Comparison of ENCODE assay signal across 8 mouse cellular contexts in the genomic region with DNA sequence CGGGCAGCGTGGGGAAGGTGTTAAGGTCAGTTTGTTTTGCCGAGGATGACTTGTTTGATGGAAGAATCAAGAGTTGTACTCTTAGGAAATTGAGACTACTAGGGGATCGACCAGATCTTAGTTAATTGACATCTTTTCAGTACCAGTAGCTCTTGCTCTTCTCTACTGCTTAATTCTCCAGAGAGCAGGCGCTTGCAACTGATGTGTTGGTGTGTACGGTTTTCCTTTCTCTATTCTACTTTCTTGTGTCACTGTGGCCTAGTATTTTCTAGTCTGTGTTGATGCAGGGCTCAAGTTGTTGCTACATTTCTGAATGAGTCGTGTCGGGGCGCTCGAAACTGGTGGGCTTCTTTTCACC. TPM values are rescaled to one million over a fixed set of nuclear protein-coding genes. Genes with fewer than 3 reads are reported as not detected.
DNase-seq lines count a peak whose midpoint lies in the region; ATAC-seq and TF ChIP-seq lines count a peak whose summit lies in the region.

No protein-coding gene starts in this region.

- H3K27ac ChIP-seq in bone marrow, adult 2 months (ENCODE audit: control insufficient read depth, insufficient read depth, low read depth, low read length, poor library complexity), result peak overlapping the region; percentile 87
- peak overlapping the region; percentile 98 for H3K27ac ChIP-seq in hindbrain, embryonic 13.5 days
- peak overlapping the region; percentile 97 for H3K27ac ChIP-seq in midbrain, embryonic 14.5 days (replicated peaks; ENCODE audit: low read depth, low read length)

- no peak for TF ChIP-seq CTCF in bone marrow, adult 2 months (IDR thresholded peaks at IDR 0.05; ENCODE audit: control insufficient read depth, insufficient read depth, low read length)

- H3K9me3 ChIP-seq in hindbrain, embryonic 13.5 days, result no peaks in the 10 kb centered on the region
- H3K9me3 ChIP-seq in midbrain, embryonic 14.5 days (ENCODE audit: control insufficient read depth, low read length), result no peaks in the 10 kb centered on the region

- no peaks in the 10 kb centered on the region for H3K27me3 ChIP-seq in hindbrain, embryonic 13.5 days
- no peaks in the 10 kb centered on the region for H3K27me3 ChIP-seq in midbrain, embryonic 14.5 days (ENCODE audit: control insufficient read depth, insufficient read depth, low read length)

- peaks cover 4% of the 10 kb centered on the region for H3K4me1 ChIP-seq in bone marrow, adult 2 months (ENCODE audit: control insufficient read depth, insufficient read depth, low read length)
- H3K4me1 ChIP-seq in hindbrain, embryonic 13.5 days (replicated peaks), result peaks cover 26% of the 10 kb centered on the region
- peaks cover 20% of the 10 kb centered on the region; the same call in 1 of the 2 replicates for H3K4me1 ChIP-seq in midbrain, embryonic 14.5 days (ENCODE audit: control insufficient read depth, insufficient read depth, low read length)

- no peak for TF ChIP-seq POLR2A in bone marrow, adult 2 months (IDR thresholded peaks at IDR 0.05; ENCODE audit: borderline replicate concordance, control insufficient read depth, low read depth, low read length)

- WGBS in bone marrow, adult 2 months, result 14% methylated on average over 10 of the region's 10 CpGs
- 4% methylated on average over 10 of the region's 10 CpGs for WGBS in hindbrain, embryonic 13.5 days
- WGBS in midbrain, embryonic 14.5 days, result 5% methylated on average over 10 of the region's 10 CpGs

- ATAC-seq in hindbrain, embryonic 13.5 days (ENCODE audit: low FRiP score), result no peak
- no peak for ATAC-seq in midbrain, embryonic 14.5 days (ENCODE audit: low FRiP score, low TSS enrichment)

- peak overlapping the region; percentile 71 for H3K4me2 ChIP-seq in hindbrain, embryonic 13.5 days
- peak overlapping the region; percentile 69 for H3K4me2 ChIP-seq in midbrain, embryonic 14.5 days (ENCODE audit: low read length)

- H3K36me3 ChIP-seq in hindbrain, embryonic 13.5 days, result no peaks in the 10 kb centered on the region
- H3K36me3 ChIP-seq in midbrain, embryonic 14.5 days (ENCODE audit: control insufficient read depth, insufficient read depth, low read length), result no peaks in the 10 kb centered on the region

- peak; percentile 15 for DNase-seq in kidney, adult 9 months
- DNase-seq in kidney, postnatal 25 days, result no peak
- peak; percentile 41 for DNase-seq in midbrain, embryonic 14.5 days
- DNase-seq in ovary, adult 18-20 months (ENCODE audit: low spot score), result no peak
- DNase-seq in cerebellum, postnatal 36 days, result no peak
- no peak for DNase-seq in adrenal gland, postnatal 14 days

- peak overlapping the region; percentile 97 for H3K4me3 ChIP-seq in bone marrow, adult 2 months (replicated peaks; ENCODE audit: control insufficient read depth, low read depth, low read length)
- H3K4me3 ChIP-seq in hindbrain, embryonic 13.5 days, result peak overlapping the region; percentile 96
- H3K4me3 ChIP-seq in midbrain, embryonic 14.5 days (replicated peaks; ENCODE audit: low read depth, low read length), result peak overlapping the region; percentile 92

- H3K9ac ChIP-seq in hindbrain, embryonic 13.5 days, result peak overlapping the region; percentile 96
- H3K9ac ChIP-seq in midbrain, embryonic 14.5 days (replicated peaks; ENCODE audit: low read length), result peak overlapping the region; percentile 93

RNA-seq across cellular contexts. Expression of gene Frg2f1, which starts 1.2 kb away (rescaled TPM):
- 0.84 and 5.5 TPM in 2 replicates for polyA plus RNA-seq in bone marrow, adult 2 months (2011; ENCODE audit: insufficient read depth, insufficient read length, low replicate concordance, missing spikeins)
- 5.5 and 8.0 TPM in 2 replicates for polyA plus RNA-seq in hindbrain, embryonic 13.5 days (2015; fragmentation: Nextera tagmentation; extraction: Ambion mirVana)
- 8.6 and 9.5 TPM in 2 replicates for polyA plus RNA-seq in midbrain, embryonic 14.5 days (2014; fragmentation: Nextera tagmentation; extraction: Ambion mirVana)
- total RNA-seq in adrenal gland, postnatal 14 days (2021), result 8.8 and 10.7 TPM in 2 replicates

RNA-seq across cellular contexts. Expression of gene Foxj3, which starts 3.7 kb away (rescaled TPM):
- 5.0 and 9.7 TPM in 2 replicates for polyA plus RNA-seq in bone marrow, adult 2 months (2011; ENCODE audit: insufficient read depth, insufficient read length, low replicate concordance, missing spikeins)
- 25.4 and 26.7 TPM in 2 replicates for polyA plus RNA-seq in hindbrain, embryonic 13.5 days (2015; fragmentation: Nextera tagmentation; extraction: Ambion mirVana)
- 18.6 and 31.6 TPM in 2 replicates for polyA plus RNA-seq in midbrain, embryonic 14.5 days (2014; fragmentation: Nextera tagmentation; extraction: Ambion mirVana)
- total RNA-seq in adrenal gland, postnatal 14 days (2021), result 26.9 and 32.0 TPM in 2 replicates

RNA-seq across cellular contexts. Expression of gene Rimkla, which starts 48.1 kb away (rescaled TPM):
- polyA plus RNA-seq in bone marrow, adult 2 months (2011; ENCODE audit: insufficient read depth, insufficient read length, low replicate concordance, missing spikeins), result not detected in 2 replicates
- polyA plus RNA-seq in hindbrain, embryonic 13.5 days (2015; fragmentation: Nextera tagmentation; extraction: Ambion mirVana), result 19.9 and 21.0 TPM in 2 replicates
- polyA plus RNA-seq in midbrain, embryonic 14.5 days (2014; fragmentation: Nextera tagmentation; extraction: Ambion mirVana), result 22.9 and 26.2 TPM in 2 replicates
- total RNA-seq in adrenal gland, postnatal 14 days (2021), result 0.22 and 0.79 TPM in 2 replicates

Comparison
In these comparisons a context has a peak if more than half of its experiments do, and no peak if none do; other contexts are left out.
1. DNase-seq: peak in kidney, adult 9 months (single experiment) and midbrain, embryonic 14.5 days (single experiment); none in kidney, postnatal 25 days (0 of 2), ovary, adult 18-20 months (single experiment), cerebellum, postnatal 36 days (0 of 2) and adrenal gland, postnatal 14 days (single experiment).
2. RNA of gene Rimkla, which starts 48.1 kb away (polyA plus RNA-seq): 22.9 to 26.2 TPM in midbrain, embryonic 14.5 days and 19.9 to 21.0 TPM in hindbrain, embryonic 13.5 days; not detected in bone marrow, adult 2 months; every median in the first group is over 10 times any median in the second.
3. Peak in every context shown above with its lines, with median percentiles within 50 percentile points of each other: H3K27ac ChIP-seq and H3K4me3 ChIP-seq.